Mouse (Mus musculus) telencephalon, adult 2 months (tissue): ENCODE data around the gene Pex14.

Experiments
- DNase-seq: peaks from one replicate; pipeline ENCODE4 v3.0.0-alpha.2; 2011; ENCODE audit warnings: low read depth, low spot score

Pex14 gene

DNA sequence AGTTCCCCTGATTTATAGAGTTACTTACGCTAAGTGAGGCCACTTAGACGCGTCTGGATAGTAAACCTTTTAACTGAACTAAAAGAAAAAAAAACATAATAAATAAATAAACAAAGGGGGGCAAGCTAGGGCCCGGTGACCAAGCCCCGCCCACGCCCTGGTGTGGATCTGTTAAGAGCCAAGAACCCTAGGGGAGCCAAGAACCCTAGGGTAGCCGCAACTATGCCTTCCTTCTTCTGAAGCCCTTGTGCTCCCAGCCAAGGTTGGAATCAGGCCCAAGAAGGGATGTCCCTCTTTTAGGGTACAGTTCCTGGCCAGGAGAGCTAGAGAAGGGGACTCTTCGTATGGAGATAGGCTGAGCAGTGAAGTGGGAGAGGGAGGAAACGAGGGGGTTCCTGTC lies 176.3 kb downstream of the Pex14 start:
- DNase-seq: no peak

GRCm38 (mm10) chr4:148922221-148922700 lies 177.4 kb downstream of the Pex14 start:
- DNase-seq: no peak

DNA sequence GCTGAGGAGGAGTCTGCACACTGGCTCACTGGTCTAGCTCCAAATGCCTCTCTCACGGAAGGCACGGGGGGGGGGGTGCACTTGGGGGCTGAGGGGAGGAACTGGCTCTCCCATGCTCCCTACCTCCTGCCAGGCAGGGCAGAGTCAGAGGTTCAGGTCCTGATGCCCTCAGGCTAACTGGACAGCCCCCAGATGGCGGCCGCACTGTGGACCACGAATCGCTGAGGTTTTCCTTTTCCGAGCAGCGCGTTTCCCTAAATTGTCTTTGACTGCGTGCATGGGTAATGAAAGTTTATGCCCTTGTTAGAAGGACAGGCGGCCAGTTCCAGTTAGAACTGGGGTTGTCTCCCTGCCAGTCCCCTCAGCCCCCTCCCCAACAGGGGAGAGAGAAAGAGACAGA lies 179.1 kb downstream of the Pex14 start:
- no peak for DNase-seq

- no peak for DNase-seq
Measured at GRCm38 (mm10) chr4:148918707-148919447, 180.8 kb downstream of the Pex14 start.

GRCm38 (mm10) chr4:148915849-148916248 lies 183.8 kb downstream of the Pex14 start:
- no peak for DNase-seq

GRCm38 (mm10) chr4:148914863-148915622 lies 184.6 kb downstream of the Pex14 start:
- DNase-seq: no peak

- no peak for DNase-seq
Measured at GRCm38 (mm10) chr4:148912826-148913590, 186.7 kb downstream of the Pex14 start.

- no peak for DNase-seq
Measured at GRCm38 (mm10) chr4:148912134-148912533, 187.5 kb downstream of the Pex14 start.
